Mouse (Mus musculus) MEL (cell line): Measurements from ENCODE around the gene Rbm47. TPM values are rescaled to one million over a fixed set of nuclear protein-coding genes. Genes with fewer than 3 reads are reported as not detected.

Source experiments
- DNase-seq: peaks from one replicate; pipeline ENCODE4 v3.0.0; 2011; ENCODE audit warnings: low read depth, low spot score
- H3K27ac ChIP-seq: 2 replicates; pipeline ENCODE4 v1.5.1; 2012; ENCODE audit warnings: low read depth, mild to moderate bottlenecking, control low read depth, low read length, moderate library complexity; ENCODE audit not compliant: control insufficient read depth
- H3K27me3 ChIP-seq, 2 experiments: fragments of 150-350 bp in 1 of 2; sonication (generic) in 1 of 2; 2 replicates each; pipeline ENCODE4 v1.6.1; 2012; ENCODE audit warnings: low read length in 2 of 2, mild to moderate bottlenecking in 2 of 2, improper control_type of control experiment in 1 of 2, moderate library complexity in 1 of 2; ENCODE audit not compliant: insufficient read depth in 2 of 2, control insufficient read depth in 1 of 2
- H3K36me3 ChIP-seq, 2 experiments: 2 replicates each; pipeline ENCODE4 v1.6.1; 2012 to 2014; ENCODE audit warnings: low read length in 2 of 2, improper control_type of control experiment in 1 of 2, inconsistent platforms in 1 of 2, mild to moderate bottlenecking in 1 of 2; ENCODE audit not compliant: insufficient read depth in 2 of 2, control insufficient read depth in 1 of 2
- H3K4me1 ChIP-seq, 2 experiments: fragments of 150-350 bp in 1 of 2; sonication (generic) in 1 of 2; 2 replicates each; pipeline ENCODE4 v1.6.1; 2012; ENCODE audit warnings: low read length in 2 of 2, improper control_type of control experiment in 1 of 2, mild to moderate bottlenecking in 1 of 2; ENCODE audit not compliant: insufficient read depth in 2 of 2, control insufficient read depth in 1 of 2
- H3K4me3 ChIP-seq, 2 experiments: fragments of 150-350 bp in 1 of 2; sonication (generic) in 1 of 2; 2 replicates each; pipeline ENCODE4 v1.5.1; 2012; ENCODE audit warnings: low read depth in 2 of 2, low read length in 2 of 2, mild to moderate bottlenecking in 2 of 2, moderate library complexity in 2 of 2, control low read depth in 1 of 2, improper control_type of control experiment in 1 of 2; ENCODE audit not compliant: control insufficient read depth in 1 of 2, insufficient read depth in 1 of 2
- H3K79me2 ChIP-seq: 2 replicates; pipeline ENCODE4 v1.6.1; 2012; ENCODE audit warnings: mild to moderate bottlenecking, low read length, moderate library complexity; ENCODE audit not compliant: control insufficient read depth, poor library complexity, insufficient read depth
- H3K9ac ChIP-seq: 2 replicates; pipeline ENCODE4 v1.6.1; 2012; ENCODE audit warnings: low read depth, mild to moderate bottlenecking, control low read depth, low read length, moderate library complexity; ENCODE audit not compliant: control insufficient read depth, poor library complexity, severe bottlenecking
- H3K9me3 ChIP-seq: fragments of 150-350 bp; sonication (generic); replicated peaks from 2 replicates; pipeline ENCODE4 v1.6.1; 2012; ENCODE audit warnings: mild to moderate bottlenecking, low read length, improper control_type of control experiment, moderate library complexity; ENCODE audit not compliant: insufficient read depth
- E2F4 ChIP-seq: IDR thresholded peaks from 2 replicates; pipeline ENCODE4 v1.6.1; 2011; ENCODE audit warnings: low read depth, low read length, improper control_type of control experiment, borderline replicate concordance
- ELF1 ChIP-seq: IDR thresholded peaks from 2 replicates; pipeline ENCODE4 v1.6.1; 2014; ENCODE audit warnings: low read depth, mild to moderate bottlenecking, inconsistent platforms, low read length, improper control_type of control experiment, moderate library complexity
- EP300 ChIP-seq, 2 experiments: IDR thresholded peaks; 2 replicates each; pipeline ENCODE4 v1.6.1; 2011; ENCODE audit warnings: improper control_type of control experiment in 2 of 2, low read length in 2 of 2, low read depth in 1 of 2, mild to moderate bottlenecking in 1 of 2
- ETS1 ChIP-seq: IDR thresholded peaks from 2 replicates; pipeline ENCODE4 v1.6.1; 2012; ENCODE audit warnings: low read depth, mild to moderate bottlenecking, inconsistent platforms, low read length, improper control_type of control experiment, moderate library complexity
- GATA1 ChIP-seq: IDR thresholded peaks from 2 replicates; pipeline ENCODE4 v1.6.1; 2011; ENCODE audit warnings: low read depth, low read length, improper control_type of control experiment
- HCFC1 ChIP-seq: IDR thresholded peaks from 2 replicates; pipeline ENCODE4 v1.6.1; 2012; ENCODE audit warnings: low read depth, mild to moderate bottlenecking, inconsistent platforms, low read length, improper control_type of control experiment, moderate library complexity
- JUND ChIP-seq: IDR thresholded peaks from 2 replicates; pipeline ENCODE4 v1.6.1; 2011; ENCODE audit warnings: low read depth, mild to moderate bottlenecking, improper control_type of control experiment, low read length
- MAX ChIP-seq: IDR thresholded peaks from 2 replicates; pipeline ENCODE4 v1.6.1; 2011; ENCODE audit warnings: low read length, improper control_type of control experiment
- MYB ChIP-seq: IDR thresholded peaks from 2 replicates; pipeline ENCODE4 v1.6.1; 2011; ENCODE audit warnings: mild to moderate bottlenecking, low read depth, low read length, improper control_type of control experiment
- NRF1 ChIP-seq: IDR thresholded peaks from 2 replicates; pipeline ENCODE4 v1.6.1; 2014; ENCODE audit warnings: low read depth, mild to moderate bottlenecking, inconsistent platforms, low read length, improper control_type of control experiment, moderate library complexity; ENCODE audit not compliant: poor library complexity, insufficient read depth, severe bottlenecking
- POLR2A ChIP-seq, 2 experiments: IDR thresholded peaks; 2 replicates each; pipeline ENCODE4 v1.6.1; 2011 to 2012; ENCODE audit warnings: low read length in 2 of 2, mild to moderate bottlenecking in 2 of 2, control low read depth in 1 of 2, improper control_type of control experiment in 1 of 2, low read depth in 1 of 2, moderate library complexity in 1 of 2; ENCODE audit not compliant: control insufficient read depth in 1 of 2, insufficient read depth in 1 of 2, poor library complexity in 1 of 2
- POLR2AphosphoS2 ChIP-seq: IDR thresholded peaks from 2 replicates; pipeline ENCODE4 v1.6.1; 2011; ENCODE audit warnings: low read length, improper control_type of control experiment
- POLR2AphosphoS5 ChIP-seq: IDR thresholded peaks from 2 replicates; pipeline ENCODE4 v1.6.1; 2012; ENCODE audit warnings: low read depth, borderline replicate concordance, mild to moderate bottlenecking, inconsistent platforms, low read length, moderate library complexity, mixed read lengths
- RAD21 ChIP-seq: IDR thresholded peaks from 2 replicates; pipeline ENCODE4 v1.6.1; 2011; ENCODE audit warnings: mild to moderate bottlenecking, low read depth, low read length, improper control_type of control experiment
- RCOR1 ChIP-seq: IDR thresholded peaks from 2 replicates; pipeline ENCODE4 v1.6.1; 2012; ENCODE audit warnings: low read depth, mild to moderate bottlenecking, inconsistent platforms, low read length, improper control_type of control experiment
- SIN3A ChIP-seq: IDR thresholded peaks from 2 replicates; pipeline ENCODE4 v1.6.1; 2012; ENCODE audit warnings: low read length, improper control_type of control experiment, inconsistent platforms
- TAL1 ChIP-seq: IDR thresholded peaks from 2 replicates; pipeline ENCODE4 v1.6.1; 2012; ENCODE audit warnings: mild to moderate bottlenecking, inconsistent platforms, low read length, moderate library complexity, mixed read lengths
- TBP ChIP-seq: IDR thresholded peaks from 2 replicates; pipeline ENCODE4 v1.8.0; 2011; ENCODE audit warnings: low read depth, low read length, improper control_type of control experiment
- TCF12 ChIP-seq: IDR thresholded peaks from 2 replicates; pipeline ENCODE4 v1.6.1; 2014; ENCODE audit warnings: low read depth, mild to moderate bottlenecking, inconsistent platforms, low read length, improper control_type of control experiment, moderate library complexity
- ZKSCAN1 ChIP-seq: IDR thresholded peaks from 2 replicates; pipeline ENCODE4 v1.6.1; 2012; ENCODE audit warnings: low read depth, mild to moderate bottlenecking, inconsistent platforms, low read length, improper control_type of control experiment, moderate library complexity
- polyA plus RNA-seq, 2 experiments: library from polyadenylated mRNA; stranded (reverse) in 1 of 2; unstranded in 1 of 2; fragments of >175 nt in 1 of 2; fragments of >200 nt in 1 of 2; gene quantifications; 2 replicates each; pipeline versions ENCODE4 v1.2.1 to v1.2.4; 2012; ENCODE audit warnings: low replicate concordance in 2 of 2, low read depth in 1 of 2; ENCODE audit not compliant: insufficient read length in 2 of 2, insufficient read depth in 1 of 2, missing spikeins in 1 of 2
- total RNA-seq: library from RNA; depleted of rRNA; stranded (reverse); fragments of 300-350 nt; gene quantifications from 2 replicates; pipeline ENCODE4 v1.2.3, GENCODE M21; 2012

Gene Rbm47
- total and polyA plus RNA-seq, 3 experiments: not detected

DNA sequence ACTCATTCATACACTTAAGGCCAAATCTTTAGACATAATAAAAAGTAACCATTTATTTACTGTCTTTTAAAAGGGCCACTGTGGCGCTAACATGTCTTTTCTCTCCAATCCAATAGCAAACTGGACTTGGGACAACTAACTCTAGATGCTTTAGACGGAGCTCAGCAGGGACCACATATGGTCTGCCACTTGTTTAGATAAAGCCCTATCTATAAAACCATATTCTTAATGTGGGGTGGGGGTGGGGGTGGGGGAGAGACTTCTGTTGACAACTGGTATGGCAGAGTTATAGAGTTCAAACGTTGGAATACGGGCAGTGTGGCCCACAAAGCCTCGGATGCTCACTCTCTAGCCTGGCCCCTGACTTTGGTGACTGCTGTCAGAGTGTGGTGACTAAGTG, 141.2 kb downstream of the Rbm47 start:
- DNase-seq: peak; percentile 14
- H3K27me3 ChIP-seq: peaks cover 0 to 2% of the 10 kb centered on the region in 2 experiments; a peak in 1 of 4 replicates
- no peak overlapping the region for H3K27ac ChIP-seq
- H3K9ac ChIP-seq: no peak overlapping the region
- H3K4me3 ChIP-seq: no peak overlapping the region
- H3K4me1 ChIP-seq: peaks cover 0 to 3% of the 10 kb centered on the region in 2 experiments; a peak in 2 of 4 replicates
- H3K9me3 ChIP-seq: no peaks in the 10 kb centered on the region
- TF ChIP-seq RCOR1 (no peak), TCF12 (peak; percentile 35; the same call in 1 of the 2 replicates), HCFC1 (no peak), GATA1 (no peak), MYB (no peak), ETS1 (no peak), JUND (no peak)
- H3K36me3 ChIP-seq: no peaks in the 10 kb centered on the region
- no peaks in the 10 kb centered on the region for H3K79me2 ChIP-seq

GRCm38 (mm10) chr5:66028232-66028631, 144.7 kb downstream of the Rbm47 start:
- Histone ChIP-seq H3K27ac (no peak overlapping the region), H3K9ac (no peak overlapping the region), H3K4me3 (no peak overlapping the region), H3K9me3 (no peaks in the 10 kb centered on the region), H3K79me2 (no peaks in the 10 kb centered on the region), H3K36me3 (no peaks in the 10 kb centered on the region), H3K4me1 (peaks cover 0 to 3% of the 10 kb centered on the region in 2 experiments; a peak in 2 of 4 replicates), H3K27me3 (no peaks in the 10 kb centered on the region)
- DNase-seq: no peak
- no peak for TF ChIP-seq E2F4
- no peak for TF ChIP-seq POLR2AphosphoS2
- no peak for TF ChIP-seq RAD21
- no peak for TF ChIP-seq TBP
- no peak for TF ChIP-seq MAX
- no peak for TF ChIP-seq SIN3A
- no peak for TF ChIP-seq POLR2AphosphoS5
- TF ChIP-seq GATA1: no peak

- H3K36me3 ChIP-seq: no peaks in the 10 kb centered on the region
- no peak overlapping the region for H3K27ac ChIP-seq
- DNase-seq: no peak
- no peak overlapping the region for H3K9ac ChIP-seq
- no peaks in the 10 kb centered on the region for H3K79me2 ChIP-seq
- no peaks in the 10 kb centered on the region for H3K9me3 ChIP-seq
- H3K4me3 ChIP-seq: no peak overlapping the region
- TF ChIP-seq ZKSCAN1 (no peak), EP300 (IDR thresholded peaks at IDR 0.05; ENCODE audit: low read depth in 1 of 2, low read length in 2 of 2) (no peak), POLR2A (IDR thresholded peaks at IDR 0.05; ENCODE audit: control insufficient read depth in 1 of 2, insufficient read depth in 1 of 2, low read depth in 1 of 2, low read length in 2 of 2, poor library complexity in 1 of 2) (no peak), SIN3A (no peak), TAL1 (no peak), NRF1 (no peak), ELF1 (no peak), ETS1 (no peak), RCOR1 (no peak)
- H3K27me3 ChIP-seq: no peaks in the 10 kb centered on the region
- peaks cover 0 to 3% of the 10 kb centered on the region in 2 experiments; a peak in 2 of 4 replicates for H3K4me1 ChIP-seq
Measured at GRCm38 (mm10) chr5:66027206-66027605, 145.7 kb downstream of the Rbm47 start.
